Mouse (Mus musculus) erythroblast, embryonic 14.5 days (primary cell): ENCODE measurements around the gene Cldn14. TPM values are rescaled to one million over a fixed set of nuclear protein-coding genes. Genes with fewer than 3 reads are reported as not detected.
"Not testable (repeated sequence)": the region's sequence is repeated elsewhere in the genome, so short reads cannot be mapped to it uniquely, and the experiment has no call there.

ENCODE experiments used
- H3K27me3 ChIP-seq: 2 replicates; pipeline ENCODE4 v1.6.1; 2012; ENCODE audit warnings: inconsistent platforms; ENCODE audit not compliant: control insufficient read depth
- H3K36me3 ChIP-seq: 2 replicates; pipeline ENCODE4 v1.6.1; 2012; ENCODE audit warnings: mild to moderate bottlenecking, inconsistent platforms; ENCODE audit not compliant: control insufficient read depth
- H3K4me1 ChIP-seq: 2 replicates; pipeline ENCODE4 v1.6.1; 2012; ENCODE audit warnings: inconsistent platforms; ENCODE audit not compliant: control insufficient read depth
- H3K4me3 ChIP-seq: replicated peaks from 2 replicates; pipeline ENCODE3; 2012; ENCODE audit warnings: moderate library complexity, mild to moderate bottlenecking, inconsistent platforms
- H3K9me3 ChIP-seq: 2 replicates; pipeline ENCODE4 v1.6.1; 2012; ENCODE audit warnings: low read length, inconsistent platforms, mixed read lengths; ENCODE audit not compliant: control insufficient read depth
- GATA1 ChIP-seq: IDR thresholded peaks from 2 replicates; pipeline ENCODE4 v1.6.1; 2012; ENCODE audit warnings: low read length, inconsistent platforms, mixed read lengths
- TAL1 ChIP-seq: IDR thresholded peaks from 3 replicates; pipeline ENCODE4 v1.6.1; 2012; ENCODE audit warnings: low read length, inconsistent platforms, mixed read lengths
- polyA plus RNA-seq: library from polyadenylated mRNA; stranded (reverse); fragments of >175 nt; gene quantifications from 2 replicates; pipeline ENCODE4 v1.2.3, GENCODE M21; 2012

Gene Cldn14
- polyA plus RNA-seq, 1 experiment: 0.04 TPM

GRCm38 (mm10) chr16:94038272-94038985 is 29.8 kb upstream of the Cldn14 start:
- Histone ChIP-seq H3K9me3 (peaks cover 3% of the 10 kb centered on the region; the same call in 1 of the 2 replicates), H3K4me3 (no peak overlapping the region), H3K27me3 (peaks cover 19% of the 10 kb centered on the region), H3K4me1 (no peaks in the 10 kb centered on the region), H3K36me3 (no peaks in the 10 kb centered on the region)
- TF ChIP-seq GATA1 (no peak), TAL1 (no peak)

GRCm38 (mm10) chr16:94037280-94037679 is 28.6 kb upstream of the Cldn14 start:
- Histone ChIP-seq H3K9me3 (peaks cover 3% of the 10 kb centered on the region; the same call in 1 of the 2 replicates), H3K4me3 (no peak overlapping the region), H3K4me1 (no peaks in the 10 kb centered on the region), H3K36me3 (no peaks in the 10 kb centered on the region), H3K27me3 (peaks cover 19% of the 10 kb centered on the region)
- TF ChIP-seq TAL1: no peak; the same call in 1 of the 3 replicates
- no peak for TF ChIP-seq GATA1

- H3K4me1 ChIP-seq: no peaks in the 10 kb centered on the region
- H3K36me3 ChIP-seq: no peaks in the 10 kb centered on the region
- peaks cover 3% of the 10 kb centered on the region for H3K27me3 ChIP-seq
- H3K9me3 ChIP-seq: peaks cover 3% of the 10 kb centered on the region; the same call in 1 of the 2 replicates
- no peak overlapping the region for H3K4me3 ChIP-seq
- TF ChIP-seq GATA1: no peak
- no peak for TF ChIP-seq TAL1
These were observed 25.5 kb upstream of the Cldn14 start for GRCm38 (mm10) chr16:94034152-94034551.

- Histone ChIP-seq H3K36me3 (no peaks in the 10 kb centered on the region), H3K4me1 (no peaks in the 10 kb centered on the region), H3K27me3 (peaks cover 1% of the 10 kb centered on the region), H3K4me3 (no peak overlapping the region), H3K9me3 (peaks cover 1% of the 10 kb centered on the region; the same call in 1 of the 2 replicates)
- no peak for TF ChIP-seq TAL1
- no peak for TF ChIP-seq GATA1
These were observed 23.6 kb upstream of the Cldn14 start for GRCm38 (mm10) chr16:94032270-94032669.

GRCm38 (mm10) chr16:94023352-94024280 is 15.0 kb upstream of the Cldn14 start:
- Histone ChIP-seq H3K27me3 (no peaks in the 10 kb centered on the region), H3K4me1 (no peaks in the 10 kb centered on the region), H3K36me3 (no peaks in the 10 kb centered on the region), H3K9me3 (no peaks in the 10 kb centered on the region), H3K4me3 (no peak overlapping the region)
- TF ChIP-seq GATA1 (no peak), TAL1 (no peak)

GRCm38 (mm10) chr16:94019725-94020124 is 11.1 kb upstream of the Cldn14 start:
- H3K4me1 ChIP-seq, H3K36me3 ChIP-seq, H3K27me3 ChIP-seq, H3K4me3 ChIP-seq, H3K9me3 ChIP-seq: not testable (repeated sequence)

- no peak for TF ChIP-seq GATA1
- no peak for TF ChIP-seq TAL1
- Histone ChIP-seq H3K4me3 (no peak overlapping the region), H3K4me1 (no peaks in the 10 kb centered on the region), H3K36me3 (no peaks in the 10 kb centered on the region), H3K27me3 (no peaks in the 10 kb centered on the region), H3K9me3 (no peaks in the 10 kb centered on the region)
These were observed 9.3 kb upstream of the Cldn14 start for GRCm38 (mm10) chr16:94017953-94018352.

- H3K4me3 ChIP-seq: no peak overlapping the region
- TF ChIP-seq GATA1 (no peak), TAL1 (no peak)
- no peaks in the 10 kb centered on the region for H3K36me3 ChIP-seq
- peaks cover 8% of the 10 kb centered on the region; the same call in 1 of the 2 replicates for H3K27me3 ChIP-seq
- no peaks in the 10 kb centered on the region for H3K4me1 ChIP-seq
- H3K9me3 ChIP-seq: no peaks in the 10 kb centered on the region
These were observed 6.0 kb upstream of the Cldn14 start for GRCm38 (mm10) chr16:94014489-94015096.

- not testable (repeated sequence) for H3K36me3 ChIP-seq, H3K4me1 ChIP-seq, H3K27me3 ChIP-seq, H3K4me3 ChIP-seq, H3K9me3 ChIP-seq
These were observed 4.9 kb upstream of the Cldn14 start for GRCm38 (mm10) chr16:94013328-94014086.
